Mouse (Mus musculus) megakaryocyte, embryonic 14.5 days (primary cell): ENCODE measurements around the gene Cldn13.

Source experiments
- FLI1 ChIP-seq: IDR thresholded peaks from 2 replicates; pipeline ENCODE4 v1.6.1; 2012; ENCODE audit warnings: low read length, inconsistent platforms, mixed read lengths
- GATA1 ChIP-seq: IDR thresholded peaks from 3 replicates; pipeline ENCODE4 v1.6.1; 2012; ENCODE audit warnings: mixed read lengths, low read length, inconsistent platforms, borderline replicate concordance

- no peak for TF ChIP-seq GATA1
- no peak for TF ChIP-seq FLI1
Observed at GRCm38 (mm10) chr5:134960430-134960829, 45.1 kb upstream of the Cldn13 start.
